8 mouse cellular contexts compared by ENCODE assay signal in the genomic region with DNA sequence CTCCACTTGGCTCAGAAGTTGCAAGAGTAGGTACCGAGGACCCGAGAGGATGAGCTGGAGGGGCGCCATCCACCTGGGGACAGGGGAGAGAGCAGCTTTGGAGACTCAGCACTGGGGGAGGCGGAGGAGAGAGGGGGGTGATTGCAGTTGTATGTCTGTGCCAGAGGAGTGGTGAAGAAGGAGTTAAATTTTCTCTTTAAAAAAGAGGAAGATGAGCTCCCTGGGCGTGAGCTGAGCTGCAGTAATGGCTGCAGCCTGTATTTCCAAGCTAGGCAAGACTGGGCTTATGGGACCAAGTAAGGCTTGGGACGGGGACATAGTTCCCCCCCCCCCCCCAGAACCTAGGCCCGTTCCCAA. TPM values are rescaled to one million over a fixed set of nuclear protein-coding genes. Genes with fewer than 3 reads are reported as not detected.
A peak's percentile ranks its signal among the peaks of the same experiment; 100 is the strongest.
DNase-seq lines count a peak whose midpoint lies in the region; ATAC-seq and TF ChIP-seq lines count a peak whose summit lies in the region.

No protein-coding gene starts in this region.

- H3K9ac ChIP-seq in forebrain, postnatal 0 days = peak overlapping the region; percentile 99

- ATAC-seq in forebrain, postnatal 0 days = peak; percentile 26

- TF ChIP-seq CTCF in E14TG2a.4 (conservative IDR thresholded peaks at IDR 0.05; ENCODE audit: low read length) = no peak
- TF ChIP-seq CTCF in forebrain, postnatal 0 days (IDR thresholded peaks at IDR 0.05; ENCODE audit: low read depth) = no peak

- H3K27ac ChIP-seq in heart, embryonic 10.5 days = peak overlapping the region; percentile 93
- H3K27ac ChIP-seq in forebrain, postnatal 0 days (ENCODE audit: low read depth, low read length) = peak overlapping the region; percentile 97
- peak overlapping the region; percentile 87 for H3K27ac ChIP-seq in macrophage

- H3K4me1 ChIP-seq in heart, embryonic 10.5 days = peaks cover 23% of the 10 kb centered on the region
- H3K4me1 ChIP-seq in E14TG2a.4 (replicated peaks; ENCODE audit: low read depth, low read length) = peaks cover 29% of the 10 kb centered on the region
- peaks cover 6% of the 10 kb centered on the region for H3K4me1 ChIP-seq in forebrain, postnatal 0 days (ENCODE audit: insufficient read depth)

- WGBS in heart, embryonic 10.5 days = 3% methylated on average over 7 of the region's 7 CpGs
- WGBS in forebrain, postnatal 0 days = 5% methylated on average over 7 of the region's 7 CpGs
- 2% methylated on average over 6 of the region's 7 CpGs for WGBS in macrophage (ENCODE audit: missing documents)

- peaks cover 55% of the 10 kb centered on the region for H3K27me3 ChIP-seq in heart, embryonic 10.5 days (ENCODE audit: insufficient read depth, poor library complexity, severe bottlenecking)
- peaks cover 36% of the 10 kb centered on the region for H3K27me3 ChIP-seq in E14TG2a.4 (ENCODE audit: insufficient read depth, low read length)
- H3K27me3 ChIP-seq in forebrain, postnatal 0 days (ENCODE audit: insufficient read depth, low read length) = no peaks in the 10 kb centered on the region

- no peaks in the 10 kb centered on the region for H3K9me3 ChIP-seq in heart, embryonic 10.5 days
- H3K9me3 ChIP-seq in E14TG2a.4 (ENCODE audit: low read length) = no peaks in the 10 kb centered on the region
- no peaks in the 10 kb centered on the region for H3K9me3 ChIP-seq in forebrain, postnatal 0 days (ENCODE audit: low read length)

- H3K4me3 ChIP-seq in heart, embryonic 10.5 days = peak overlapping the region; percentile 96
- H3K4me3 ChIP-seq in E14TG2a.4 (replicated peaks; ENCODE audit: low read length) (peak overlapping the region; percentile 96), macrophage (ENCODE audit: inconsistent target) (peak overlapping the region; percentile 96)
- H3K4me3 ChIP-seq in forebrain, postnatal 0 days (ENCODE audit: low read depth, low read length) = peak overlapping the region; percentile 98

- peak overlapping the region; percentile 91 for H3K4me2 ChIP-seq in forebrain, postnatal 0 days (ENCODE audit: low read depth)

- peaks cover 10% of the 10 kb centered on the region; the same call in 1 of the 2 replicates for H3K36me3 ChIP-seq in heart, embryonic 10.5 days
- H3K36me3 ChIP-seq in E14TG2a.4 (ENCODE audit: insufficient read depth, low read length) = peaks cover 23% of the 10 kb centered on the region
- H3K36me3 ChIP-seq in forebrain, postnatal 0 days (ENCODE audit: insufficient read depth) = peaks cover 15% of the 10 kb centered on the region; the same call in 1 of the 2 replicates
- H3K36me3 ChIP-seq in macrophage (ENCODE audit: inconsistent target) = peaks cover 36% of the 10 kb centered on the region; the same call in 1 of the 2 replicates

- DNase-seq in heart, embryonic 10.5 days (ENCODE audit: low spot score) = no peak
- no peak for DNase-seq in heart, adult 18-20 months
- no peak for DNase-seq in forebrain, postnatal 0 days
- no peak for DNase-seq in cerebellum, postnatal 4 days (ENCODE audit: low spot score in 2 of 2)
- no peak for DNase-seq in thymus, postnatal 36 days
- DNase-seq in spleen, postnatal 4 days (ENCODE audit: low spot score in 2 of 2) = no peak

- peaks cover 53% of the 10 kb centered on the region for H3K79me2 ChIP-seq in macrophage (ENCODE audit: inconsistent target)

RNA-seq across cellular contexts. Expression of a gene that starts 1.1 kb away (rescaled TPM):
- polyA plus RNA-seq in heart, embryonic 10.5 days (2016; fragmentation: Nextera tagmentation; extraction: Ambion mirVana) = 28.0 and 36.5 TPM in 2 replicates
- total RNA-seq in heart, adult 18-20 months (2021) = 10 to 100 TPM; 21.8 to 22.0 TPM
- 315 and 344 TPM in 2 replicates for total RNA-seq in forebrain, postnatal 0 days (2014; rRNA removed)
- 428 and 457 TPM in 2 replicates for polyA plus RNA-seq in forebrain, postnatal 0 days (2015; fragmentation: Nextera tagmentation; extraction: Ambion mirVana)
- total RNA-seq in macrophage (2018; cell fraction: chromatin; rRNA removed) = 100 to 1,000 TPM; 289 to 598 (median 388) TPM
- 100 to 1,000 TPM; 209 to 299 (median 243) TPM for total RNA-seq in macrophage (2018; cell fraction: cytosol; rRNA removed)
- 100 to 1,000 TPM; 250 to 405 (median 299) TPM for total RNA-seq in macrophage (2018; cell fraction: nucleus; rRNA removed)
- polyA plus RNA-seq in macrophage (2018) = 169 to 332 TPM (median 211 TPM) in 3 replicates

RNA-seq across cellular contexts. Expression of a gene that starts 15.2 kb away (rescaled TPM):
- polyA plus RNA-seq in heart, embryonic 10.5 days (2016; fragmentation: Nextera tagmentation; extraction: Ambion mirVana) = 1.5 and 5.0 TPM in 2 replicates
- total RNA-seq in heart, adult 18-20 months (2021) = 1 to 10 TPM in 1 of 2 experiments, under 1 TPM in 1; 0.72 to 1.4 TPM
- 0.10 and 0.31 TPM in 2 replicates for total RNA-seq in forebrain, postnatal 0 days (2014; rRNA removed)
- 0.12 and 0.15 TPM in 2 replicates for polyA plus RNA-seq in forebrain, postnatal 0 days (2015; fragmentation: Nextera tagmentation; extraction: Ambion mirVana)
- 10 to 100 TPM in 21 of 26 experiments, 1 to 10 TPM in 5; 4.0 to 47.8 (median 24.6) TPM for total RNA-seq in macrophage (2018; cell fraction: chromatin; rRNA removed)
- total RNA-seq in macrophage (2018; cell fraction: cytosol; rRNA removed) = 10 to 100 TPM in 25 of 26 experiments, 1 to 10 TPM in 1; 8.1 to 42.2 (median 27.2) TPM
- 10 to 100 TPM in 20 of 26 experiments, 1 to 10 TPM in 6; 4.6 to 57.7 (median 19.2) TPM for total RNA-seq in macrophage (2018; cell fraction: nucleus; rRNA removed)
- polyA plus RNA-seq in macrophage (2018) = 25.1 to 57.9 TPM (median 26.9 TPM) in 3 replicates

RNA-seq across cellular contexts. Expression of a gene that starts 19.8 kb away (rescaled TPM):
- polyA plus RNA-seq in heart, embryonic 10.5 days (2016; fragmentation: Nextera tagmentation; extraction: Ambion mirVana) = not detected in 2 replicates
- under 1 TPM; 0.33 to 0.60 TPM for total RNA-seq in heart, adult 18-20 months (2021)
- total RNA-seq in forebrain, postnatal 0 days (2014; rRNA removed) = 5.9 and 11.2 TPM in 2 replicates
- polyA plus RNA-seq in forebrain, postnatal 0 days (2015; fragmentation: Nextera tagmentation; extraction: Ambion mirVana) = 5.3 and 7.6 TPM in 2 replicates
- total RNA-seq in macrophage (2018; cell fraction: chromatin; rRNA removed) = not detected
- total RNA-seq in macrophage (2018; cell fraction: cytosol; rRNA removed) = not detected
- total RNA-seq in macrophage (2018; cell fraction: nucleus; rRNA removed) = not detected
- not detected in 3 replicates for polyA plus RNA-seq in macrophage (2018)

RNA-seq across cellular contexts. Expression of a gene that starts 42.6 kb away (rescaled TPM):
- polyA plus RNA-seq in heart, embryonic 10.5 days (2016; fragmentation: Nextera tagmentation; extraction: Ambion mirVana) = 0.49 and 0.64 TPM in 2 replicates
- 10 to 100 TPM; 11.5 to 16.9 TPM for total RNA-seq in heart, adult 18-20 months (2021)
- 1.8 and 2.8 TPM in 2 replicates for total RNA-seq in forebrain, postnatal 0 days (2014; rRNA removed)
- 1.1 and 1.6 TPM in 2 replicates for polyA plus RNA-seq in forebrain, postnatal 0 days (2015; fragmentation: Nextera tagmentation; extraction: Ambion mirVana)
- not detected for total RNA-seq in macrophage (2018; cell fraction: chromatin; rRNA removed)
- total RNA-seq in macrophage (2018; cell fraction: cytosol; rRNA removed) = not detected
- total RNA-seq in macrophage (2018; cell fraction: nucleus; rRNA removed) = not detected
- polyA plus RNA-seq in macrophage (2018) = not detected in 3 replicates
